Mouse (Mus musculus) brain, embryonic 18.5 days (tissue): ENCODE data around the gene Vmp1.
A peak's percentile ranks its signal among the peaks of the same experiment; 100 is the strongest.

ENCODE experiments used
- DNase-seq: peaks from one replicate; pipeline ENCODE4 v3.0.0-alpha.2; 2012; ENCODE audit warnings: low read depth, low spot score

The Vmp1 gene

GRCm38 (mm10) chr11:86570261-86570746, 113.3 kb downstream of the Vmp1 start:
- DNase-seq, result no peak

DNA sequence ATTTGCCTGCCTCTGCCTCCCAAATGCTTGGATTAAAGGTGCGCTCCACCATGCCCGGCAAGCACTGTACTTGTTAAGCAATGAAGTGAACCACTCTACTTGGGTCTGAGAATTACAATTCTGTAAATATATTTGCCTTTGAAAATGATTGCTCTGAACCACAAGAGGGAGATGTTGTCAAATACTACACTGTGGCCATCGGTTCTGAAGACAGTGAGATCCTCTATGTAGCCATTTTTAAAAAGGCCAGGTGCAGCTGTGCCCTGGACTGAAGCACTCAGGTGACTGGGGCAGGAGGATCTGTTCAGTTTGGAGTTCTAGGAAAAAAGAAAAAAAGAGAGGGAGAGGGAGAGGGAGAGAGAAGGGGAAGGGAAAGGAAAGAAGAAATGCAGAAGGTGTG, 115.2 kb downstream of the Vmp1 start:
- DNase-seq, result no peak

DNA sequence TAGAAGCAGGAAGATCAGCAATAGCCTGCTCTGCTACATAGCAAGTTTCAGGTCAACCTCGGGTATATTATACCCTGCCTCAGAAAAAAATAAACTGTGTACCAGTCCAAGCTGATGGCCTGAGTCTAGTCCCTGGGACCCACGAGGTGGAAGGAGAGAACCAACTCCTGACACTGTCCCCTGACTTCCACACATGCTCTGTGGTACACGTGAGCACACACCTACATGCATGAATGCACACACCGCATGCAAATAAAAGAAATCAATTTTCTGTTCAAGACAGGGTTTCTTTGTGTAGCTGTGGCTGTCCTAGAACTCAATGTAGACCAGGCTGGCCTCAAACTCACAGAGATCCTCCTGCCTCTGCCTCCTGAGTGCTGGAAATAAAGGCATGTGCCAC, 125.4 kb downstream of the Vmp1 start:
- DNase-seq, result no peak

- no peak for DNase-seq
Measured at GRCm38 (mm10) chr11:86553525-86553924, 130.1 kb downstream of the Vmp1 start.

- DNase-seq, result no peak
Measured at GRCm38 (mm10) chr11:86547412-86547811, 136.2 kb downstream of the Vmp1 start.

DNA sequence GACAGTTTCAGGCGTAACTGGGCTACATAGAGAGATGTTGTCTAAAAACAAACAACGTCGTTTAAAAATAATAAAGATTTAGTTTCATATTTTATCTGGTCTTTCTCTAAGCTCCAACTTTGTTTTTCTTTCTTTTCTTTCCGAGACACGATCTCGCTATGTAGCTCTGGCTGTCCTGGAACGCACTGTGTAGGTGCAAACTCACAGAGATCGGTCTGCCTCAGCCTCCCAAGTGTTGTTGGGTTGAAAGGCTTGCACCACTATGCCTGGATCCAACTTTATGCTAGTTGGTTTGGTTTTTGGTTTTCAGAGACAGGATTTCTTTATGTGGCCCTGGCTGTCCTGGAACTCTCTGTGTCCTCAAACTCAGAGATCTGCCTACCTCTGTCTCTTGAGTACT, 138.1 kb downstream of the Vmp1 start:
- no peak for DNase-seq

DNA sequence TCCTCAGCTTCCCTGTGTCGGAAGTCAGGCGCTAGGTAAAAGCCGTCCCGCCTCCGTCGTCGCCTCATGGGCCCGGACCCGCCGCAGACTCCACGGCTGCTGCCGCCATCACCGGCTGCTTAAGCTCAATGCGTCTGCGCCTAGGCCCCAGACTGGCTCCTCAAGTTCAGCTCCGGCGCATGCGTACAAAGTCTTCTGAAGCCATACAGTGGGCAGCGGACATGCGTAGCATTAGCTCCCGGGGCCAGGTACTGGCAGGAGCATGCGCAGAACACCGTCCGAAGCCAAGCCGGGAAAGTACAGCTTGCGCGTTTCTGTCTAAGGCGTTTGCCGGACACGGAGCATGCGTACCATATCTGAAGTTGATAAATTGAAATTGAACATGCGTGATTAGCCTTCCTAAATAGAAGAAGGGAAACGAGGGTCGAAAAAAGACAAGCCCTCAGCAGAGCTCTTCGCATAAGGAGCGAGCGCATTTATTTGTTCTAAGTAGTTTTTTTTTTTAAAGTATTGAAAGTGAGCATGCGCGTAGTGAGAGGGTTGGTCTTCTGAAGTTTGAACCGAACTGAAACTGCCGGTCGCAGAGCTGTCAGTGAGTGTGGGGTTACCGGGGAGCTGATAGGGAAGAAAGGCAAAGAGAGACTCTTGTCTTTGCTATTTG, 138.9 kb downstream of the Vmp1 start, which contains the start of the genes Rps6kb1 and Tubd1:
Gene Rps6kb1, minus strand, starts transcription at position 167 of the 661 bp plus-strand sequence.
Gene Tubd1, plus strand, starts transcription at position 353 of the 661 bp plus-strand sequence.
- peak; percentile 99 for DNase-seq

DNA sequence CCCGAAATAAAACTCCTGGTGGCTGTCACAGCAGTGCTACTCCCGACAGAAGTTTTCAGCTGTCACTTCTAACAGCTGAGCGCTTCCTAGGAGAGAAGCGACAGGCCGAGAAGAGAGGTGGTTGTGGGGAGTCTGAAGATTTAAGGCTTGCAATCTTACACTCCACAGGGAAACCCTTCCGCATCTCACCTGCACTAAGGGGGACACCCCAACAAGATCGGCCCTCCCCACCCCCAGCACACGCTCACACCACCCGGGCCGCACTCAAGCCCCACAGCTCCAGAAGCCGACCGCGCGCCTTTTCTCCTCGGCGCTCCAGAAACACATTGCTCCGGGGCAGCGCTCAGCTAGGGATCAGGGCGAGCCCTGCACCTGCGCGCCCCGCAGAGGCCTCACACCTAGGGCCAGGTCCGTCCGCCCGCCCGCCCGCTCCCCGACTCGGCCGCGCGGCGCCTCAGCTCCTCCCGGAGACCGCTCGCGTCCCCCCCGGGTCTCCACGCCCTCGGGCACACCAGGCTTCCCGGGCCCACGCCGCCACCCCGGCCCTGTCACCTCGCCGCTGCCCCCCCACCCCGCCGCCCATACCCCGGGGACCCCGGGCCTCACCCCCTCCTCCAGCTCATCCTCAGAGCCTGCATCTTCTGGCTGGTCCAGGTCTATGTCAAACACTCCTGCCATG, 139.5 kb downstream of the Vmp1 start:
- DNase-seq, result no peak

DNA sequence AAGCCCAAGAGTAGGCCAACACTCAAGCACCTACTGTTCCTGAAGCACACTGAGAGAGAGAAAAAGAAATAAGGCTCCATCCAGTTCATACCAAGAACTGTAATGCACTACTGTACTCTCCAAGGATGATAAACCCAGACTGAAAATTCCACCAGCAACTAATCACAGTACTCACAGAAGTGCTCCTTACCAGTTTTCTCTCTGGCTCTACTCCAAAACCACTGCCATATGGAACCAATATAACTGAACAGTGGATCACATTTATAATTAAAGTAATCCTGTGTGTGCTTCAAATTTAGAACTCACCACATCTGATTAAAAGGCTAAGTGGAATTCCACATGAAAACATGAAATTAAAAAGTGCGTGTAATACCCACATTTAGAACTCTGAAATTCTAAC, 140.8 kb downstream of the Vmp1 start:
- no peak for DNase-seq

DNA sequence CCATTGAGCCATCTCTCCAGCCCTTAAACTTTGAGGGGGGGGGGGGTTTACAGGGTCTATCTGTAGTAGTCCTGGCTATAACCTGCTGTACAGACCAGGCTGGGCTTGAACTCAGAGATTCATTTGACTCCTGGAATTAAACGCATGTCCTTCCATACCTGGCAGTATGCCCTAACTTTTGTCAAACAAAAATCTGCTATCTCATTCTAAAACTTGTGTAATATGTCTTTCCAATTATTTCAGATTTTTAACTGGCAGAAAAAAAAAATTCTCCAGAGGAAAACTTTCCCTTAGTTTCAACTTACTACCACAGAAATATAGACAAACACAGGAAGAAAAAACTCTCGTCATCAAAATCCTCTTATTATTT, 143.2 kb downstream of the Vmp1 start:
- no peak for DNase-seq

GRCm38 (mm10) chr11:86539716-86540475, 143.7 kb downstream of the Vmp1 start:
- DNase-seq, result no peak

DNA sequence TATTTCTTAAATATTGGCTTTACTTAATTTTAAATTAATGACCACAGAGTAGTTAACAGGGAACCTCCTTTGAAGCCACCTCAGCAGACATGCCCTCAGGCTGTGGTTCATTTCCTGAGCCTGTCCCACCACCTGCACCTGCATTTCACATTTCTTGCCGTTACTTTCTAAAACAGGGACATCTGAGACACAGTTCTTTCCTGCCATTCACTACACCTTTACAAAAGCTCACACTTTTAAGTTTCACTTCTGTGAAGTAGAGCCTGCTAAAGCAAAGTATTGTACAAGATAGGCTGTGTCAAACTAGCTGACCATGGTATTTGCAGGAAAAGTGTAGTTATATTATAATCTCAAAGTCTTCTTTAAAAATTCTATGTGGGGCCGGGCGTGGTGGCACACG, 144.8 kb downstream of the Vmp1 start:
- no peak for DNase-seq

GRCm38 (mm10) chr11:86534201-86534910, 149.3 kb downstream of the Vmp1 start:
- DNase-seq, result no peak
